Mouse (Mus musculus) layer of hippocampus, postnatal 10 days (tissue): ENCODE measurements around the gene Rims4. TPM values are rescaled to one million over a fixed set of nuclear protein-coding genes. Genes with fewer than 3 reads are reported as not detected.

ENCODE experiments used
- DNase-seq, 2 experiments: peaks; one replicate each; pipeline ENCODE4 v3.0.0; 2021; ENCODE audit warnings: low spot score in 2 of 2
- long read RNA-seq: library from polyadenylated mRNA; stranded (forward); transcript quantifications from one replicate; pipeline ENCODE4 v2.0.0, GENCODE M21; 2023
- total RNA-seq, 2 experiments: library from RNA; stranded (reverse); gene quantifications; 2 replicates each; pipeline ENCODE4 v1.2.3; 2021

Gene Rims4
- total RNA-seq, result 10 to 100 TPM; 55.6 to 57.2 TPM
- long read RNA-seq, full-length matches to known transcripts, result 5 of 16 reads
- long read RNA-seq, partial matches to known transcripts, result 0 of 16 reads
- long read RNA-seq, other reads (novel, unspliced or antisense), result 11 of 16 reads

DNA sequence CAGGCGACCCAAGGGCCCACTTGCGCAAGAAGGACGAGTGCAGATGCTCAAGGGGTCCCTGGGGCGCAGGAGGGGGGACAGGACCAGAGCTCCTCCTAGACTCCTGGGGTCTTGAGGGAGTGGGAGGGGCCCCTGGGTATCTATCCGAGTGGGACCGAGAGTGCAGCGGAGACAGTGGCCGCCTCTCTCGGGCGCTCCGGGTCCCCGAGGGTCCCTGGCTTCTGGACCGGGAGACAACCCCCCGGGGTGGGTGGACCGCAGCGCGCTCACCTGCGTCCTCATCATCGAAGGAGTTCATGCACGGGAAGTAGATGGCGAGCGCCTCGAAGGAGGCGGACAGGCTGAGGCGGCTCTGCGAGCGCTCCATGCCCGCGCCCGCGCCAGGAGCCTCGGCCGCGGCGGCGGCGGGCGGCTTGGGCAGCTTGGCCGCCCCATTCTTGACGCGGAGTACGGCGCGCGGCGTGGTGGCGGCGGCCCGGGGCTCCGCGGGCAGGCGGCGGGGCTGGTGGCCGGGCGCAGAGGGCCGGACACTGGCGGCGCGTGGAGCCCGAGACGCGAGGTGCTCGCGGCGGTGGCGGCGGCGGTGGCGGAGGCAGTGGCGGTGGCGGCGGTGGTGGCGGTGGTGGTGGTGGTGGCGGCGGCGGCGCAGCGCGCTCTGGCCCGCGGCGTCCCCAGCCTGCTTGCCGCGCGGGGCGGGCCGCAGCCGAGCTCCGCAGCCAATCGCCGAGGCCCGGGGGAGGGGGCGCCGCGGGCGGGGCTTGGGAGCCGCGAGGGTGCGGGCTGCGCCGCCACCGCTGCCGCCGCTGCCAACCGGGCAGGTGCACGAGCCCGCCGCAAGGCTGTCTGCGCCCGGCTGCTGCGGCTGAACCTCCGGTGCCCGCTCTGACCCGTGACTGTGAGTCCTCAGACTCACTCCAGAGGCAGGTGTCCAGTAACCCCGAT is at the start of gene Rims4:
Gene Rims4, minus strand, starts transcription at position 367 of the 942 bp plus-strand sequence.
- DNase-seq, result peak; percentile 56 to 78

DNA sequence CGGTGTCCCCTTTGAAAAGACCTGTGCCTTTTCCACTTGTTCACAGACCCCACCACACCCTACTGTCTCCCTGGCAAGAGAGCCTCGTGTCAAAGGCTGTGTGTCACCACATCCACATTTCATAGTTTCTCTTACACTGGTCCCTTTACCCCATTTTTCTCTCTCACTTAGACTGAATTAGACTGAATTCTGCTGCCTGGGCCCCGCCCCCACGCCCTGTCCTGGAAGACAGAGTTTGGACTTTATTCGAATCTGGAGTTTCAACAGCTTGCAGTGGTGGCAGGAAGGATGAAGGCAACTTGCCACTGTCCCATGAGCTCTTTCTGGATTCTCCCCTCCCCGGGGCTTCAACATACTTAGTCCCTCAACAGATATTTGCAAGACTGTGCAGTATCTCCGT is 47.2 kb upstream of the Rims4 start:
- no peak for DNase-seq

DNA sequence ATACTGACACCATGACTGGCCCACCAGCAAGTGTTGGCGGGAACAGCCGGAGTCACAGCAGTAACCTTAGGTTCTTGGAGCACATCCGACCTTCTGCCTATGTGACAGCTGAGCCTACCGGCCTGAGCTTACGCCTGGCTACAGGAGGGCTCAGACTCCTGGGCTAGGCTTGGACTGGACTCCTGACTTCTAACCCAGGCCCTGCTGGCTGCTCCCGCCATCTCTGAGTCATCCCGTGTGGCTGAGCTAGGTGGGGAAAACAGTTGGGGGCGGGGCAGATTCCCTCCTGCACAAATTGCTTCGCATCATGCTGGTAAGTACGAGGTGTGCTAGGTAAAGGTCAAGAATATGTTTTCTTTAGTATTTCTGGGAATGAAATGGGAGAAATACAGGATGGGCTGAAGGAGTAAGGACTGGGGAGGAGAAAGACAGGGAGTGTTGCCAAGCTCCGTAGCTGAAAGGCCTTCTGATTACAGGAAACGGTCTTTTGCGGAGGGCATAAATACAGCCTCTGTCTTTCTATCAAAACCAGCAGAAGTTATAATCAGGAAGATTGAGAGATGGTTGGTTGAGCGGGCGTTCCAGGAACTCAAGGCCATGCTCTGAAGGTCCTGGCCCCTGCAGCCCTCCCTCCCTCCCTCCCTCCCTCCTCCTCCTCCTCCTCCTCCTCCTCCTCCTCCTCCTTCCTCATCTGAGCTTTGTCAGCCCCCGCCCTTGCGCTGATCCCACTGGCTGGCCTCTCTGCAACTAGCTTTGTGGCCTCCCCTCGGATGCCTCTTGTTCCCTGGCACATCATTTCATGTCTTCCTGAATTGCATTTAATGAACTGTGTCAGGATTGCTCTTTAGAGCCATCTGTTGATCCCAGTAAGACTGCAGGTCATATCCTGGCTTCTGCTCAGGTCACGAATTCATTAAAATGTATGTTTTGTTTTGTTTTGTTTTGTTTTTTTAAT is 46.4 kb upstream of the Rims4 start:
- DNase-seq, result no peak

DNA sequence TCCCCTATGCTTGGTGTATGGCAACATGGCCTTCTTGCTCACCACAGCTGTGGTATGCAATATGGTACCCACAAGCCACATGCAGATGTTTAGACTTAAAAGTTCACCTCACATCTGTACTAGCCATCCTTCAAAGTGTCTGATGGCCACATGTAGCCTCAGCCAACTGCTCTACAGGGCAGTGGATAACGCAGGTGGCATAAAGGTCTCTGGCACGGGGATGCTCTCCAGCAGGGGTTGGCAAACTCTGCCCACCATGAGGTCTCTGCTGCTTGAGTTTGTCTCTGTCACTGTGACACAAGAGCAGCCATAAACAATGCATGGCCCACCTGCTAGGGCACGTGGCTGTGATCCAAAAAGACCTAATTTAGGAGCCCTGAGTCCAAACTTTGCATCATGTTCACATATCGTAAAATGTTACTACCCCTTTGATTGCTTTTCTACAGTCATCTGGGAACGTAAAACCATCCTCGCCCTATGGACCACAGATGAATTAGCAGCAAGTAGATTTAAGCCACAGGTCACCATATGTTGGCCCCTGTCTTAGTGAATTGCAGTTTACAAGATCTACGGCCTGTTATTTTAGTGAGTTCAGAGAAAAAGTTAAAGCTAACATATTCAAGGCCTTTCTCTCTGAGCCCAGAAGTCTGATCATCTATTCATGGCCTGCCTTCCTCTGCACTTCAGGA is 35.3 kb upstream of the Rims4 start:
- DNase-seq, result no peak

DNA sequence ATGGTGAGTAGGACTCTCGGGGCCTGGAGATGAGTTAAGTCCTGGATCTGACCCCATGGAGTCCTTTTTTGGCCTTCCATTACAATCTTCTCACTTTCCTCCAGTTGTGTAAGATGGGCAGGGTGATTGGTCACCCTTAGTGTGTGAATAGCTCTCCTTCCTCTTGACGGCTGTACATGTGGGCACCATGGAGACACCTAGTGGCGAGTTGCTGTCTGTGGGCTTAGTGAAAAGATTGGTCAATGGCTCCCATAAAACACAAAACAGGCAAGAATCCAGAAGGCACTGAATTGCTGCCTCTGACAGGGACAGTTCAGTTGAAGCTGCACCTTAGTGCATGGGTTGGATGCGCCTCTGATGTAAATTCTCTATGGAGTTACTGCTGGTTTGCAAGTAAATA is 33.3 kb upstream of the Rims4 start:
- DNase-seq, result peak; percentile 63 to 78

DNA sequence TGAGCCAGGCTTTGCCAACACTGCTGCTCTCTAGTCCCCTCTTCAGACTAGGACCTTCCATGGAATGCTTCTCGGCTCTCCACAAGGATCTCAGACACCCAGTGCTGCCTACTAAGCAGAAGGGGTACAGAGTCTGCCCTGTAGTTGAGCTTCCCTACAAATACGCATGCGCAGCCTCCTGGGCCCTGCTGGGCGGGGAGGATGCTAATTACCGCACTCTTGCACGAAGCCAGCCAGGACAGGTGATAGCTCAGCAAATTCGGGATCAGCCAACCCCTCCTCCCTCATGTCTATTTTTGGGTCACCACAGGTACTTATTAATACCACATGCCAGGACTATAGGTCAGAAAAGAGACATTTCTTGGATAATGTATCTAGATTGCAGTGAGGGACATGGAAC is 29.5 kb upstream of the Rims4 start:
- DNase-seq, result no peak

DNA sequence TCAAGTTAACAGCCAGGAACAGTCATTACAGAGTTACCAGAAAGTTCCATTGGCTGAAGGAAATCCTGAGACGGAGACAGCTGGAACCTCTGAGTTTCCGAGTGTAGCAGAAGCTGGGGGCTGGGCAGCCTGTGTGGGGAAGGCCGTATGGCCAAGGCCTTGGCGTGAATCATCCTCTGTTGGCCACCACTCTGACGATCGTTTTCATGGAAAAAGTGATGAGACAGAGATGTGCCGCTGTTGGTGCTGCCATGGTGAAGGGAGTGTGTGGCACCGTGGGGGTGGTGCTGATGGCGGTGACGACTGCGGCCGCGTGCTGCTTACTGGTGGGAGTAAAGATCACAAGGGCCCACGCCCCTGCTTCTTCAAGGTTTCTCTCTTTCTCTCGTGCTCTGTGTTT is 27.7 kb upstream of the Rims4 start:
- no peak for DNase-seq

DNA sequence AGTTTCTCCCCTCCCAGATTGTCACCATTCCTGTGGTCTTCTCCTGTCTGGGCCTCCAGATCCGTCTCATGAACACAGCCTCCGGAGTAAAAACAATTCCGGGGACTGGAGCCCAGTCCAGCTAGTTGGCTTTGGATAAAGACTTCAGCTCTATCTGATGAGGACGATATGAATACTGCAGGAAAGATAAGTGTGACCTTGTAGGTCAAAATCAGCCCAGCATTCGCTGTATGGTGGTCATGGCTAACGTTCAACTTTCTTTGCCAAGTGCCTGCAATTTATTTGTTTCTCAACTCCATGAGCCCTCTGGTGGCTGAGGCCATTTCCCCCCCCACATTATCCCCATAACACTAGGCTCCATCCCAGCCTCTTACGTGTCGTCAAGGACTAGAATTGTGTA is 26.0 kb upstream of the Rims4 start:
- no peak for DNase-seq

DNA sequence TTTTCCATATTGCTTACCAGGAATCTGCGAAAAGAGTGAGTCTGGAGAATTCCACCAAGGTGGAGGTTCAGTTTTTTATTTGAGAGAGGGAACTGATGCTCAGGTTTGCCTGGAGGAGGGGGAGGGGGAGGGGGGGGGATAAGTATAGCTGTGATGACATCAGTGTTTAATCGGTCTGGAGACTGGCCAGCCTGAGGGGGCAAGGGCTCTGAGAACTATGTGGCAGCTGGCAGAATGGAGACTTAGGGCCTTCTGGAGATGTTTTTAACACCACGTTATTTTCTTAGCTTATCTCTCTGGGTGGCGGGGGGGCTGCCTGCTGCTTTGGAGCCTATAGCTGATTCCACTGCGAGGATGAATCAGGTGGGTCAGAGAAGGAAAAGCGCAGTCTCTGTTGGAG is 24.6 kb upstream of the Rims4 start:
- no peak for DNase-seq

DNA sequence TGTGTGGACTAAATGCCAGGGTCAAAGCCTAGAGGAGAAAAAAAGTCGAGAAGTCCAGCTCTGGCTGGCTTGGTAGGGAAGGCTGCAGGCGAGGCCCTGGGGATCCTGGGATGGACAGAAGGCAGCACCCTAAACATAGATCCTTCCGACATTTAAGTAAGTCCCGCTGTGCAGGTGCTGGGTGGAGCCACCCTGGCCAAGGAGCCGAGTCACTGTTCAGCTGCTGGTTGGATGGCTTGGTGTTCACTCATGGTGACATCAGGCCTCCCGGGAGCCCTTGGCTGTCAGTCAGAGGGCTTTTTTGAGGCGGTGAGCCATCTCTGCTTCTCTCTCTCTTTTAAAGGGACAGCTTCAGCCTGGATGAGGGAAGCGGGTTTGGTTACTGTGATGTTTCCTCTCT is 21.0 kb upstream of the Rims4 start:
- DNase-seq, result peak in 1 of 2 experiments; percentile 23

DNA sequence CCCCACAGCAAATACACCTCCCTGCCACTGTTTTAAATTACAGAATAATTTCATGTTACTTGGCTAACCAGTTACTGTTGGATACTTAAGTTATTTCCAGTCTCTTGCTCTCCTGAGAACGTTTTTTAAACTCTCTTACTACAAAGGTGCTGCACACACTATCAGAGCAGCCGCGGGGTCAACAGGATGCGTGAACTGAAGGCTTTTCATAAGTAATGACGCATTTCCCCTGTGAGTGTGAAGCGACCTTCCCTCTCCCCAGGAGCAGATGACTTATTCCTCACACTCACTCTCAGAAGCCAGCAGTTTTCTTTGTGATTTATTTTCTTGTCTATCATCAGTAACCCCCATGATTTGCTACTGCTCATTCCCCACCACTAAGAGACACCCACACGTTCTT is 13.7 kb upstream of the Rims4 start:
- DNase-seq, result no peak

DNA sequence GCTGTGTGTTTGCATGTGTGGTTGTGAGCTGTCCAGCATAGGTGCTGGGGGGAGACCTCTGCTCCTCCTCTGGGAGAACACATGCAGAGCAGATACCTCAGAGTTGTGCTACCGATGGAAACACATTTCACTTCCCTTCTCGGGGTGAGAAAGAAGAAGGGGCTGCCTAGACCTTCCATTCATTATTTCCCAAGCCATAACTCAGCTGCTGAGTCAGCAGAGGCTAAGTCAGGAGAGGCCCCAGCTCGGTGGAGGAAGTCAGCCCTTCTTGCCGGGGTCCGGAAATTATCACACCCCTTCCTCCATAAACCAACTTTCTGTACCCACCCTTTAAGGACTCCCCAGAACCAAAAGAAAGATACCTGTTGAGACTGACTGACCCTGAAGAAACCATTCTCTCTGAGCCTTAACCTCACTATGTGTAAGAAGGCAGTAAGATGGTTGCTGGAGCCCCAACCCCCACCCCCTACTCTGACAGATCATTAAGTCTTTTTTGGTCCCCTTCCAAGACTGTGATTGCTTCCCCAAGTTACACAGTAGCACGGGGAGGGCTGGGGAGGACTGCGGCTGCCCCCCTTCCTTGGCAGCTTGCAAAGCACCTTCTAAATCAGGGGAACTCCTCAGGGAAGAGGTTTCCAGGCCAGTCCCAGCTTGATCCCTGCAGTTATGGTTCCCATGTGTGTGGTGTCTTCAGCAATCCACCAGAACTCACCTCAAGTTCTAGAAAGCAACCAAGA is 10.1 kb upstream of the Rims4 start:
- DNase-seq, result no peak

DNA sequence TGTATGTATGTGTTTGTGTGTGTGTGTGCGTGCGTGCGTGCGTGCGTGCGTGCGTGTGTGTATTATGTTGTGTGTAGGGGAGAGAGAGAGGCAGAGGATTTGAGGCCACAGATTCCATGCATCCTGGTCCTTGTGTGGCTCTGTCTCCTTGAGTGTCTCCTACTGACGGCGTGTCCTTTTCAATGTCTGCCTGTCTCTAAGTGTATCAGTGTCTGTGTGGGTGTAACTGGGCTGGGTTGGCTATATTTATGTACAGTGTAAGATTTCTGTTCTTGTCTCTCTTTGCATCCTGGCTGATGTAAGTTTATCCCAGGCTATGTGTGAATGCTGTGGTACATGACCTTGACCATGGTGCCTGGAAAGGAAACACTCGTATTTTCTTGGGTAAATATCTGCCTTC is 6.6 kb upstream of the Rims4 start:
- DNase-seq, result no peak

DNA sequence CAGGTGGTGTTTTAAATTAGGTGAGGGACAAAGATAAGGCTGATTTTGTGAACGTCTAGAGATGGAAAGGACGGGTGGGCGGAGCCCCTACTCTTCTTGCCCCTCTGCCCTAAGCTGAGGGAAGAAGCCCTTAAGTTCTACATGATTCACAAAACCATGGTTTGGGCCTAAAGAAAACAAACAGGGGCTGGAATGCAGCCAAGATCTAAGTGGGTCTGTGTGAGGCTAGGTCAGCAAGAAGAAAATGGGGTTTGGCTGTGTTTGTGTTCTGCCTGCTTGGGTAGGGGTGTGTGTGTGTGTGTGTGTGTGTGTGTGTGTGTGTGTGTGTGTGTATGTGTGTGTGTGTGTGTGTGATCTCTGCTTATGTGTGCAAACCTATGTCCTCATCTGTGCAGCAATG is 6.0 kb upstream of the Rims4 start:
- DNase-seq, result no peak

DNA sequence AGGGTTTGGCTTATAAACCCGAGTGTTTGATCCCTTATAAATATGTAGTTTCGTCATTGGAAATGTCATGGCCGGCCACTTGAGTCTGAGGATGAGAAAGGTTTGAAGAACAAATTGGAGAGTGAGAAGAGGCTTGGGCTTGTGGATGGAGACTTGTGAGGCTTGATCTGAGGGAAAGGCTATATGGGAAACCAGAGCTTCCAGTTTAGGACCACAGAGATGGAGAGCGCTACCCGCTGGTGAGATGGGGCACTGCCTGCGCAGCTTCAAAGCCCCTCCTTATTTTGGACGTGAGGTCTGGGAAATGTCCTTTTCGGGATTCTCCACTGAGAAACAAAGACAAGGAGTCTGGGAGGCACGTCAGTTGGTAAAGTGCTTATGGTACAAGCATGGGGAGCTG is 4.6 kb upstream of the Rims4 start:
- peak in 1 of 2 experiments; percentile 25 for DNase-seq

DNA sequence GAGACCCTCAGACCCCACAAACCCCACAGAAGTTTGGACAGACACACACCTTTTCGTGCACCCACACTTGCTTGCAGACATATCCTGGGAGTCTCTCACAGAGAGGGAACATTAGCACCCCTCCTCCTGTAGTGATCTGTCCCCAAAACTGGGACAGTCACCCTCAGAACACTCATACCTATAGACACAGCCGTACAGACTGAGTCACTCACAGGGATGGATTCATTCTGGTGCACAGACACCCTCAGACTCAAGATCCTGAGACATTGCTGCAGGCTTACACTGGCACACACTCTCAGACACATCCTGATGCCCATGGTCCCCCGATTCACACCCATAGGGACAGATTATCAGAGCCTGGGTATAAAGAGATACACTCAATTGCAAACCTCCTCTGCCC is 1.1 kb upstream of the Rims4 start:
- DNase-seq, result no peak

DNA sequence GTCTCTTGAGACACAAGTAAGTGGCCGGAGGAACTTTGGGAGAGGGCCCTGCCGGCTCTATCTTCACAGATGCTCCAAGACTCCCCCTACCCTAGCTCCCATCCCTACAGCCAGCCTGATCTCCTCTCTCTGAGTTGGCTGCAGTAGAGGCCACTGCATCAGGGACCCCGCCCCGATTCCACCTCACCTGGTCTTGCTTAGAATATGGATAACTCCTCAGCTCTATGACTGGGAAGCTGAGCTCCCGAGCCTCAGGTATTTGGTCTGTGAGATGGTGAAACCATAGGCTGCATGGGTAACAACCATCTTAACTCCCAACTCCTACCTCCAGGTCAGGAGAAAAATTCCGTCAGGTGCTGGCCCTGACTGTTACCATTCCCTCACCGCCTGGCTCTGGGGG is 1.8 kb downstream of the Rims4 start:
- DNase-seq, result no peak

DNA sequence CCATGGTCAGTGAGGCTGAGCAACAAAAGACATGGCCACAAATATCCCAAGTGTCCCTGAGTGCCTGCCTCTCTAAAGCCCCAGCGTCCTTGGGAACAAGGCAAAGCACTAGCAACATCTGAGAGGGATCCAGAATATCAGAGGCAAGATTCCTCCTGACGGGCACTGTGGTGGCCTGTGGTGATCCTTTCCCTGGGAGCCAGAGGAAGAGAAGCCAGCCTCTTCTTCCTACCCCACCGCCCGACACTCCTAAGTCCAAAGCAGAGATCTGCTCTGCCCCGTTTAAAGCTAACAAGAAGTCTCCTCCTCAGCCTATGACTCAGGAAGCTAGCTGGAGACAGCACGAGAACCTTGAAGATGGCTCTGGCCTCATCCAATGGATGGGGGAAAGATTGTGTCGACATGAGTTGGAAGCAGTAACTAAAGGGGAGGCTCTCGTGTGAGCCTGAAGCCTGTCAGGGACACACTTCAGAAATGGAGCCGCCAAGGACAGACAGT is 3.1 kb downstream of the Rims4 start:
- DNase-seq, result no peak

DNA sequence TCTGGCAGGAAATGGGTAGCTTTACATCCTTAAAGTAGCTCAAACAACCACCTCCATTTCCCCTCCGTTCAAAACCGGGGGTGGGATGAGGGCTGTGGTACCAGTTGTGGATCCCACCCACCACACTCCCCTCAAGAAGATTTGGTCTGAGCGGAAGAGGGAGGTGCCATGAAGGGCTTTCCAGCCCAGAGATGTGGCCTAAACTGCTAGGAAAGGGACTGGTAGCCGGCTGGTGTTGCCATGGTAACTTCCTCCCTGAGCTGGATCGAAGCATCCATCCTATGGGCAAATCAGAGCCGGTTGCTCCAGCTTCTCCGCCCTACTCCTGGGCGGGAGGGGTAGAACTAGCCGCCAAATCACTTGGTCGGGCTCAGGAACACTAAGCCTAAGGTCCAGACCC is 4.4 kb downstream of the Rims4 start:
- DNase-seq, result peak; percentile 47 to 62

DNA sequence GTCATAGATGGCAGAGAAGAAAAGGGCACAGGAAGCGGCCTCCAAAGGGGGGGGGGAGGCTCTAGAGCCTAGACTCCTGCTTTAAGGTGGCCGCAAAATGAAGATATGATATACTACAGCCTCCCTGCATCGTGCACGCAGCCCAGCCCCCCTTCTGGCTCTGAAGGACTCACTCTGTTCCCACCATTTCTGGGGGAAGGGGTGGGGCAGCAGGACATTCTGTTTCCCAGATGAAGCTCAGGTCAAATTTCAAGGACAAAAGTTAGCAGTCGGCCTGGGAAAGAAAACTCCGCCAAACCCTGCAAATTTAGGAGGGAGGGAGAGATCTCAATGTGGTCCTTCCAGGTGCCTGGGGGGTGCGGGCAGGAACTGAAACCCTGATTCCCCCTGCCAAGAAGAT is 4.8 kb downstream of the Rims4 start:
- no peak for DNase-seq
